Mouse (Mus musculus) monocyte, adult 5-6 weeks (primary cell): ENCODE data around the gene Ssbp1. TPM values are rescaled to one million over a fixed set of nuclear protein-coding genes. Genes with fewer than 3 reads are reported as not detected.

Experiments
- ATAC-seq: fragments of 153-309, 156-312 bp; replicated peaks from 2 replicates; pipeline ENCODE4 v1.8.0; 2017; ENCODE audit warnings: mild to moderate bottlenecking; ENCODE audit not compliant: low TSS enrichment, insufficient number of reproducible peaks, severe bottlenecking, poor library complexity, low FRiP score
- total RNA-seq: library from RNA; stranded (forward); fragments of 200-1000, 200-491, 200-594 nt; gene quantifications from 3 replicates; pipeline ENCODE4 v1.2.3, GENCODE M21; 2017

The Ssbp1 gene
- total RNA-seq: 42.9 to 67.8 TPM (median 47.2 TPM) in 3 replicates

DNA sequence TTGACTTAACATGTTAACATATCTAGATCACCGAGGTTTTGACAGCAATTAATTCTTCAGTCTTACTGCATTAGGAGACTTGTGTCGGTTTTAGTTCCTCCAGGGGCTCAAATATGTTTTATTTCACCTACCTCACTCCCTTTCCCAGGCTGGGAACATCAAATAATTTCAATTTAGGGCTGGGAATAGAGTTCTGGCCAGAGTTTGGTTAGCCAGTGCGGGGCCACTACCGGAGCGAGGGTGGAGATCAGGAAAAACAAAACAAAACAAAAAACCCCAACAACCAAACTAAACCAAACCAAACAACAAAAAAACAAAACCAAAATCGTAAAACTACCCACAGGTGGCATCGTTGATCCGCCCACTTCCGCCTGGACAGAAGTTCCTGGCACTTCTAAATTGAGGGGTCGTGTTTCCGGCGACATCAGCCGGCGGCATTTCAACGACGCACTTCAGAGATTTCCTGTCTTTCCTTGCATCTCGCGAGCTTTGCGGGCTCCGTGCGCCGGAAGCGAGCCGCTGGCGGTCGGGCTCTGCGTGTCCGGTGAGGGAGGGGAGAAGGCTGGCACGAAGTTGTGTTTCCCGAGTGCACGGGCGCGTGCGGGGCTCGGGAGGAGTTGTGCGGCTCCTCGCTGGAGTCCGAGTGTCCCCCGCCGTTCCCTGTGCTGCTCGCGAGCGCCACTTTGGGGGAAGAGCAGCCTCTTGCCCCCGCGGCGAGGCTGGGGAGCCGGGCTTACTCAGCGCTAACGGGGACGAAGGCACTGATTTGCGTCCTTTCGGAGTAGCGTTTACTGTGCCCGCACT is at the start of gene Ssbp1:
Gene Ssbp1, plus strand, starts transcription at position 437 of the 804 bp plus-strand sequence.
- ATAC-seq: peak; percentile 97

DNA sequence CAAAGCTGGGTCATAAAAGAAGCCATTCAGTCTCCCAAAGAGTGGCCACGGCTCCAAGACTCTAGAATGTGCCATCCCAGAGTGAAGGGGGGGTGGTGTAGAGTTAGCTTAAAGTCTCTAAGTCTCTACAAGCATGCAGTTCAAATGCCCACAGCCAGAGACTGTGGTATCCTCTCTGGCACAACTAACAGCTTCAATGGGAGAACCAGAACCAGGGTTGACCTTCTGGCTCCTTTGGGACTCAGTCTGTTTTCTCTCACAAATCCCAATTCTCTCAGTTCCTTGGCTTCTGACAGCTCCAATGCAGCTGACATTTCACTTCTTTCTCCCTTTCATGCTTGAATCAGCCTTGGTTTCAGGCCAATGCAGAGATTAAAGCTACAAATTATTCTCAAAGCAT is 48.1 kb upstream of the Ssbp1 start:
- no peak for ATAC-seq

GRCm38 (mm10) chr6:40423774-40424173 is 47.4 kb upstream of the Ssbp1 start:
- ATAC-seq: peak; percentile 70

GRCm38 (mm10) chr6:40427441-40427840 is 43.7 kb upstream of the Ssbp1 start:
- ATAC-seq: no peak

- no peak for ATAC-seq
These were observed 42.5 kb upstream of the Ssbp1 start for GRCm38 (mm10) chr6:40428696-40429095.

DNA sequence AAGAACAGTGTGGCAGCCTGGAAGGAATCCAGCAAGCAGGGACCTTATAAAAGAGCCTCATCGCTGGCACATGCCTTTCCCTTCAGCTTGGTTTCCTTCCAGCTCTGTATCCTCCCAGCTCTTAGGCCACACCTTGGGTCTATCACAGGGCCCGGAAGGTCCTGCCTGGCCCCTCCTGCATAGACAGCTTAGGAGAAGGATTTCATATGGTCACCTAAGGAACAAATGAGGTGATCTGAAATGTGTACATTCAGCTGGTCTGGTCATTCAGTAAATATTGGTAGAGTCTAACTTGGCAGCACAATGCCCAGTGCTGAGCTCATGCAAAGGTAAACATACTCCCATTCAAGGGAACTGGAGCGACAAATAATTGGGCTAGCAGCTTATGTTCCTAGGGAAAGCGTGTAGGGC is 41.6 kb upstream of the Ssbp1 start:
- ATAC-seq: no peak

DNA sequence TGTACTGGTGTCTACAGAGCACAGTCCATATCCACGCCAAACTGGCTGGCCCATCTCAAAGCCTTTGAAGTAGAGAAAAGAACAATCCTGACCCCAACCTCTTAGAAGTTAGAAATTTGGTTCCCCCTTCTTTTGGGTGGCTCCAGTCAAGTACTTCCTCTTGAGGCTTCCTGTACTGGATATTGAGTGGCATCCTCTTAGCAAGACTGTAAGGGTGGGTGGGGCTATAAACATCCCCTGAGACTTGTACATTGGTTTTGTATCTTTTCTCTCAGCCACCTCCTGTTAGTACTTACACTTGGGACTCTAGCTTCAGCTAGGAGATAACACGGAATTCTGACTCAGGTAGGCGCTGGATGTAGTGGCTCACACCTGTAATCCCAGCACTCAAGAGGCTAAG is 40.9 kb upstream of the Ssbp1 start:
- peak; percentile 45 for ATAC-seq

DNA sequence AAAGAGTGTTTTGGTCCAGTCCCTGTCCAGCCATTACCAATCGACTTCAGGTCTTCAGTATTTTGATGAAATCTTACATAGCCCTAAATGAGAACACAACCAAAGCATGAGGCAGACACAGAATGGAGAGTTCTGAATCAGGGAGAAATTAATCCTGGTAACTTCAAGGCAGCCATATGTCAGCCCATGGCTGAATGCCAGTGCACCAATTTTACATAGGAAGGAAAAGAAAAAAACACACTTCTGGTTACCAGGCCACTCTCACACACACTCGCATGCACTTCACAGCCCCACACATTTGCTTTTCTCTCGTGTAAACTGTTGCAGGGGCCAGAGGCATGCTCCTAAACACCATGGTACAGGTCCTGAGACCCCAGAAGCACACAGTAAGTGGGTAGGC is 40.3 kb upstream of the Ssbp1 start:
- no peak for ATAC-seq

DNA sequence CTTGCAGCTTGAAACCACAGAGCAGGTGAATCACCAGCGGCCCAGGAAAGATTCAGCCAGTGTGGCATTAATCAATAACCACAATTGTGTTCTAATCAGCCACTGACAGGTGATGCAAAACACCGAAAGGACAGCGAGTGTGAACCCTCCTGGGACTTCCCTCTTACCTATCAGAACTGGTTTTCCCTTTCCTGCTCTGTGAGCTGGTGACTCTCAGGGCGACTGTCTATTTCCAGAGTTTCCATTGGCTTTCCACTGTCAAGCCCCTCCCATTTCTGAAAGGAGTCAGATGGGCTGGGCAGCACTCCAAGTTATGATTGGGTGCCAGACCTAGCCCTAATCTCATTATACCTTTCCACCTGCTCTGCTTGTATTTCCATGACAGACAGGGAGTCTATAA is 39.8 kb upstream of the Ssbp1 start:
- no peak for ATAC-seq

DNA sequence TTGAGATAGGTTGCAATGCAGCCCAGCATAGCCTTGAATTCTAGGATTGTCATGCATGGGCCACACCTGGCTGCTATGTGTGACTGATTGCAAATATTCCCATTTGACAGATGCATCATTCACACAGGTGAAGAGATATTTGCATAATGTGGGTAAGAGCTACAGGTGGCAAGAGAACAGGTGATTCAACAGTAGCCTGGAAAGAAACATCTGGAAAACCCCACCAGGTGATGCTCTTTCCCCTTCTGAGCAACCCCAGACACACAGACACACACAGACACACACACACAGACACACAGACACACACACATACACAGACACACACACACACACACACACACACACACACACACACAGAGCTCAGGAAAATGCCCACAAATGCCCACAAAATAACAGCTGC is 39.3 kb upstream of the Ssbp1 start:
- ATAC-seq: no peak

DNA sequence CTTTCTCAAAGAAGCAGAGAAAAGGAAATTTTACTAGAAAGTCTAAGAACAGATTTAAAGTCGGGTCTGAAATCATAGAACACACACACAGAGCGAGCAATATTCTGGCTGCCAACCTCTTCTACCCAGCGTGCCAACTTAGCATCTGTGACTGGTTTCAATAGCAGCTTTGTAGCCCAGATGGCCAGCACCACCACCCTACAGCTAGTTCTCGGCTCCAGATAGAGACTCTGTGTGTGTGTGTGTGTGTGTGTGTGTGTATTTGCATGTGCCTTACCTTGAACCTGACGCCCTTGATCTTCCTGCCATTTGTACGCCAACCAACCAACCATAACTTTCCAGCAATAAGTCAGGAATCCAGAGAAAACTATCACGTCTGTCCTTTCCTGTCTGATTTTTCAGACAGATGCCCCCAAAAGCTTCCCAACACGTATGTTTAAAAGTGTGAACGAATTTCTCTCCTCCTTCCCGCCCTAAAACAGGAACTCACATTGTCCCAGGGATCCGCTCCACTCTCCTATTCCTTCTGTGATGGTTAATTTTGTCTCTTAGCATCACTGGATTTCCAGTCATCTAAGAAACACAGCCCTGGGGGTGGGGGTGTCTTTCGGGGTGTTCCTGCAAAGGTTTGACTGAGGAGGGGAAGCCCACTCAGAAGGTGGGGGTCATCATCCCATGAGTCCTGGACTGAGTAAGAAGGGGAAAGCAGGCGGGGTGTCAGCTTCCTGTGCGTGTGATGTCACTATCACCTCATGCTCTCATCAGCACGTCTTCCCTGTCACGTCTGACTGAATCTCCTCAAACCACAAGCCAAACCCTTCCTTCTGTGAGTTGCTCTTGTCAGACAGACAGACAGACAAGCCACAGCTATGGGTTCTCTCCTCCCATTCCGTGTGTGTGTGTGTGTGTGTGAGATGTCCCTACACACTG is 38.5 kb upstream of the Ssbp1 start:
- ATAC-seq: no peak

DNA sequence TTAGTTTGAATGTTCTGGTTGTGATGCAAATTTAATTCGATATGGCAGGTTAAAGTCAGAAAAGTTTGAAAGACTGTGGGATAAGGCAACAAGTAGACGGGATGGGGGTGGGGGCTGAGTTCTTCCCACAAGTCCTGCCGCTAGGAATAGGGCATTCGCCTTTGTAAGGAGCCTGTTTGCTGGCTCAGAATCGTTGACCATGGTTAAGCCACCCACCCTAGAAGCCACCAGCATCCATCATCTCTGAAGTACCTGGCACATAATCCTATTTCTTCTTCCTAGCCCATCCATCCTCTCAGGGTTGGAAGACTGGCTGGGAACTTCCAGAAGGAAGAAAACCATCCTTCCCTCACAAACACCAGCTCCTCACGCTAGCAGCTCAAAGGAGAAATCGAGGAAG is 36.5 kb upstream of the Ssbp1 start:
- ATAC-seq: no peak

DNA sequence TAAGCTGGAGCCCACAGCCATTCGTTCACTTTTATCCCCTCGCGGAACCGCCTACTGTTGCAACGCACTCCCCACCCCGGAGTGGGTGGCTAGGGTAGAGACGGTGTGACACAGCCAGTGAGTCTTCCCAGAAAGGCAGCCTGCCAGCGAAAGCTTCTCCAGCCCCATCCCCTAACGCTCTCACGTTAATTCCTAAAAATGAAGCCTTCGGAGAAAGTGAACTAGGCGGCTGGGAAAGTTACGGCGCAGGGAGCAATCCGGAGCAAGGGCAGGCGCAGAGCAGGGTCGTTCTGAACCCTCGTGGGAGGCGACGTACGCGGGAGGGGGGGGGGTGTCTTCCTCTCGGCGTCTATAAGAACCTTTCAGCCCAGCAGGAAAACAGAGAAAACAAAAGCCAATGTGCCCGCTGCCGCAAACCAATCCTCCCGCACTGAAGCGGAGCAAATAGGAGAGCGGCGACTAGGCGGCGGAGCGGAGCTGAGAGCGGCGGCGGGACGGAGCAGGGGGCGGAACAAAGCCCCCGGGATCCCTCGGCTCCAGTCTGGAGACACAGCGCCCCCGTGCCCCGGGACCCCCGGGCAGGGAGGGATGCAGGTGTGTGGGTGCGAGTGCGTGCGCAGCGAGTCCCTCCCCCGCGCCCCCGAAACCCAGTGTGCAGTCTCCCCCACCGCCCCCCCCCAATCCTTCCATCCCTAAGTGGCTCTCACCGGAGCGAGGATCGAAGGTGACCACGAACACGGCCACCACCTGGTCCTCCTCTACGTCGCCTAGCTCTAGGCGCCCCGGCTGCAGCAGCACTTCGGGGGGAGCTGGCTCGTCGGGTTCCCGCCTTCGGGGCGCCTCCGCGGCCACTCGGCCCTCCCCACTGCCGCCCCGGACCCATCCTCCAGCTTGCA is 35.8 kb upstream of the Ssbp1 start:
- ATAC-seq: no peak; the same call in 1 of the 2 replicates

- ATAC-seq: peak; percentile 27; the same call in 1 of the 2 replicates
These were observed 35.1 kb upstream of the Ssbp1 start, which contains the start of gene E330009J07Rik for GRCm38 (mm10) chr6:40436047-40436483. E330009J07Rik (minus strand) TSS chr6:40436135.

DNA sequence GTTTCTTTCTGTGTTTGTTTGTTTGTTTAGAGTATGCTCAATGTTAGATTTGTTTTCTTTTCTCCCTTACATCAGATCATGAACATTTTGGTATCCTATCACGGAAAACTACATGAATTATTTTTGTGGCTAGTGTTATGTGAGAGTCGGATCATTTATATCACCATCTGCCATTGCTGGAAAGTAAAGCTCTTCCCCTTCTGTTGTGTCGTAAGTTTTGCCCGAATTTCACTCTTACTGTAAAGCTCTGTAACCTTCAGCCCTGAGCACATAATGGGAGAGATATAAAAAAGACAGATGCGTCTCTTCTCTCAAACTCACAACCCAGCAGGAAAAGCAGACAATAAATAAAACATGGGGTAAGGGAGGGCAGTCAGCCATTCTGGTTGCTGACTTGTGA is 32.2 kb upstream of the Ssbp1 start, which contains the start of gene Wee2:
Gene Wee2, plus strand, starts transcription at position 153 of the 400 bp plus-strand sequence.
- ATAC-seq: no peak

GRCm38 (mm10) chr6:40439731-40440130 is 31.4 kb upstream of the Ssbp1 start:
- no peak for ATAC-seq

GRCm38 (mm10) chr6:40441276-40441675 is 29.9 kb upstream of the Ssbp1 start:
- no peak for ATAC-seq

DNA sequence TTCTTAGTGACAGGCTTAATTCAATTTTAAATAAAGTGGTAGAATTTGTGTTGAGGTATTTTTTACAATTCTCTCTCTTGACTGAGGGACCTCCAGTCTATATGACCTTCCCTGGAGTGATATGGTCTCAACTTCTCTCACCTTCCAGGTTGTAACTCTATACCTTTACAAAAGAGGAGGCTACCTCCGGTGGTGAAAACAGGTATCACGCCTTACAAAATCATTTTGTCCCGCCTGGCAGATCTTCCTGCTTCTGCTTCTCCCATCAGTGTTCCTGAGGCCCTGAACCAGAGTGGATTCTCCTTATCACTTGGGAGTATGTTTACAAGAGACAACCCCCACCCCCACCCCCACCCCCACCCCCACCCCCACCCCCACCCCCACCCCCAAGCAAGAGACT is 29.4 kb upstream of the Ssbp1 start:
- no peak for ATAC-seq
